Mouse (Mus musculus): ENCODE results near the gene Lix1. TPM values are rescaled to one million over a fixed set of nuclear protein-coding genes. Genes with fewer than 3 reads are reported as not detected.
A peak's percentile ranks its signal among the peaks of the same experiment; 100 is the strongest.
"Not testable (repeated sequence)": the region's sequence is repeated elsewhere in the genome, so short reads cannot be mapped to it uniquely, and the experiment has no call there.

Lix1 gene
- polyA plus RNA-seq, 1 experiment = 0.27 TPM

- WGBS = 61% methylated on average over 13 of the region's 15 CpGs
Measured at GRCm38 (mm10) chr17:17490820-17491621, 88.5 kb downstream of the Lix1 start.

GRCm38 (mm10) chr17:17491622-17492001 is 89.1 kb downstream of the Lix1 start:
- DNase-seq (ENCODE audit: low read depth, low spot score) = no peak
- WGBS = 29% methylated on average over 7 of the region's 7 CpGs

More at GRCm38 (mm10) chr17:17490820-17491621, 88.5 kb downstream of the Lix1 start:
- no peak for DNase-seq (ENCODE audit: low read depth, low spot score)

GRCm38 (mm10) chr17:17492116-17492515 is 89.6 kb downstream of the Lix1 start:
- DNase-seq (ENCODE audit: low read depth, low spot score) = no peak
- WGBS = 84% methylated on average over 8 of the region's 8 CpGs

GRCm38 (mm10) chr17:17496234-17496633 is 93.8 kb downstream of the Lix1 start:
- not testable (repeated sequence) for DNase-seq (ENCODE audit: low read depth, low spot score)

GRCm38 (mm10) chr17:17496730-17497129 is 94.3 kb downstream of the Lix1 start:
- 31% methylated on average over 7 of the region's 7 CpGs for WGBS
- DNase-seq (ENCODE audit: low read depth, low spot score) = peak; percentile 39

- DNase-seq (ENCODE audit: low read depth, low spot score) = no peak
Measured at GRCm38 (mm10) chr17:17498848-17499247, 96.4 kb downstream of the Lix1 start.

GRCm38 (mm10) chr17:17499278-17499677 is 96.8 kb downstream of the Lix1 start:
- DNase-seq (ENCODE audit: low read depth, low spot score) = no peak
- WGBS = 28% methylated on average over 3 of the region's 3 CpGs

More at GRCm38 (mm10) chr17:17498848-17499247, 96.4 kb downstream of the Lix1 start:
- WGBS = 5% methylated on average over 1 of the region's 1 CpGs

- DNase-seq (ENCODE audit: low read depth, low spot score) = no peak
- 89% methylated on average over 10 of the region's 10 CpGs for WGBS
Measured at GRCm38 (mm10) chr17:17506677-17507076, 104.2 kb downstream of the Lix1 start.

Other genes starting within 250 kb of the Lix1 start
- 6.5 and 7.4 TPM in 2 replicates for gene Riok2, start 28.4 kb upstream of the Lix1 start, polyA plus RNA-seq (2012; rRNA removed)
- 5.4 and 8.3 TPM in 2 replicates for gene Lnpep, start 222.4 kb downstream of the Lix1 start, polyA plus RNA-seq (2012; rRNA removed)

All from large intestine, adult 2 months (tissue).